In genomic region chr12:111770651-111771050, GRCm38 (mm10) we compare ENCODE assay signal across 15 mouse cellular contexts. TPM values are rescaled to one million over a fixed set of nuclear protein-coding genes. Genes with fewer than 3 reads are reported as not detected.
A peak's percentile ranks its signal among the peaks of the same experiment; 100 is the strongest.
DNase-seq lines count a peak whose midpoint lies in the region; ATAC-seq lines count a peak whose summit lies in the region.
"Had no signal": no experiment of that assay in that cellular context is flagged by ENCODE, and none has a peak within 500 bp of the region (broad histone marks: within the 10 kb centered on the region; RNA-seq: fewer than 3 reads in every experiment).

No protein-coding gene starts in this region.

- DNase-seq in heart, adult 9 months (ENCODE audit: low spot score in 2 of 2) = no peak
- DNase-seq in kidney, adult 9 months = peak; percentile 70
- no peak for DNase-seq in midbrain, embryonic 11.5 days (ENCODE audit: low spot score, missing footprints)
- no peak for DNase-seq in layer of hippocampus, postnatal 25 days (ENCODE audit: extremely low spot score in 1 of 2, low spot score in 1 of 2)
- DNase-seq: lung, adult 18-20 months; right cerebral cortex, adult 18-20 months; thymus, postnatal 25 days had no signal

- H3K4me3 ChIP-seq in heart, embryonic 15.5 days = no peak overlapping the region
- H3K4me3 ChIP-seq in kidney, embryonic 14.5 days (ENCODE audit: low read length) = no peak overlapping the region
- H3K4me3 ChIP-seq in midbrain, embryonic 15.5 days = no peak overlapping the region
- H3K4me3 ChIP-seq in midbrain, embryonic 11.5 days (ENCODE audit: low read depth, low read length) = no peak overlapping the region
- no peak overlapping the region for H3K4me3 ChIP-seq in stomach, embryonic 15.5 days (replicated peaks)
- H3K4me3 ChIP-seq: forebrain, embryonic 12.5 days; limb, embryonic 12.5 days; myocyte had no signal

- no peak overlapping the region for H3K9ac ChIP-seq in heart, embryonic 15.5 days
- no peak overlapping the region for H3K9ac ChIP-seq in kidney, embryonic 14.5 days (ENCODE audit: low read depth, low read length)
- H3K9ac ChIP-seq in midbrain, embryonic 15.5 days = no peak overlapping the region
- no peak overlapping the region for H3K9ac ChIP-seq in midbrain, embryonic 11.5 days (ENCODE audit: low read length)
- no peak overlapping the region for H3K9ac ChIP-seq in stomach, embryonic 15.5 days
- H3K9ac ChIP-seq: forebrain, embryonic 12.5 days; limb, embryonic 12.5 days had no signal

- H3K4me2 ChIP-seq in heart, embryonic 15.5 days = no peak overlapping the region
- H3K4me2 ChIP-seq in kidney, embryonic 14.5 days (replicated peaks; ENCODE audit: low read depth, low read length) = no peak overlapping the region
- no peak overlapping the region for H3K4me2 ChIP-seq in midbrain, embryonic 15.5 days
- H3K4me2 ChIP-seq in midbrain, embryonic 11.5 days = no peak overlapping the region
- no peak overlapping the region for H3K4me2 ChIP-seq in stomach, embryonic 15.5 days
- H3K4me2 ChIP-seq: forebrain, embryonic 12.5 days; limb, embryonic 12.5 days had no signal

- peaks cover 38% of the 10 kb centered on the region for H3K36me3 ChIP-seq in heart, embryonic 15.5 days
- peaks cover 36% of the 10 kb centered on the region for H3K36me3 ChIP-seq in kidney, embryonic 14.5 days (ENCODE audit: control insufficient read depth, insufficient read depth, low read length)
- H3K36me3 ChIP-seq in midbrain, embryonic 15.5 days (replicated peaks) = peaks cover 25% of the 10 kb centered on the region
- peaks cover 21% of the 10 kb centered on the region for H3K36me3 ChIP-seq in midbrain, embryonic 11.5 days (ENCODE audit: control insufficient read depth, insufficient read depth, low read length)
- peaks cover 30% of the 10 kb centered on the region for H3K36me3 ChIP-seq in stomach, embryonic 15.5 days

- H3K27ac ChIP-seq in heart, embryonic 15.5 days = peak overlapping the region; percentile 23
- H3K27ac ChIP-seq in kidney, embryonic 14.5 days (ENCODE audit: low read depth, low read length) = no peak overlapping the region
- 0 out of 2 replicates have a peak overlapping the region, but pooled peaks have one; percentile 38 for H3K27ac ChIP-seq in midbrain, embryonic 15.5 days
- no peak overlapping the region for H3K27ac ChIP-seq in midbrain, embryonic 11.5 days (ENCODE audit: low read depth, low read length)
- 0 out of 2 replicates have a peak overlapping the region, but pooled peaks have one; percentile 31 for H3K27ac ChIP-seq in stomach, embryonic 15.5 days
- H3K27ac ChIP-seq: limb, embryonic 12.5 days had no signal

- 77% methylated on average over 10 of the region's 10 CpGs for WGBS in heart, embryonic 15.5 days
- WGBS in kidney, embryonic 14.5 days = 87% methylated on average over 10 of the region's 10 CpGs
- WGBS in midbrain, embryonic 15.5 days = 87% methylated on average over 10 of the region's 10 CpGs
- 93% methylated on average over 10 of the region's 10 CpGs for WGBS in midbrain, embryonic 11.5 days
- WGBS in stomach, embryonic 15.5 days = 85% methylated on average over 10 of the region's 10 CpGs

- no peaks in the 10 kb centered on the region for H3K27me3 ChIP-seq in heart, embryonic 15.5 days
- H3K27me3 ChIP-seq in kidney, embryonic 14.5 days (ENCODE audit: control insufficient read depth, insufficient read depth, low read length) = no peaks in the 10 kb centered on the region
- no peaks in the 10 kb centered on the region for H3K27me3 ChIP-seq in midbrain, embryonic 15.5 days (replicated peaks)
- H3K27me3 ChIP-seq in midbrain, embryonic 11.5 days (ENCODE audit: control insufficient read depth, insufficient read depth, low read length) = no peaks in the 10 kb centered on the region
- no peaks in the 10 kb centered on the region for H3K27me3 ChIP-seq in stomach, embryonic 15.5 days (replicated peaks)
- H3K27me3 ChIP-seq: forebrain, embryonic 12.5 days; limb, embryonic 12.5 days had no signal

- no peak for ATAC-seq in heart, embryonic 15.5 days (replicated peaks; ENCODE audit: insufficient number of reproducible peaks, insufficient read depth, low FRiP score, low read depth)
- no peak for ATAC-seq in kidney, embryonic 14.5 days (ENCODE audit: low FRiP score, low TSS enrichment)
- no peak for ATAC-seq in midbrain, embryonic 15.5 days (replicated peaks)
- ATAC-seq in midbrain, embryonic 11.5 days (ENCODE audit: low FRiP score) = no peak
- no peak for ATAC-seq in stomach, embryonic 15.5 days (ENCODE audit: insufficient read depth, low FRiP score, low read depth)

- H3K9me3 ChIP-seq in heart, embryonic 15.5 days (replicated peaks) = no peaks in the 10 kb centered on the region
- no peaks in the 10 kb centered on the region for H3K9me3 ChIP-seq in kidney, embryonic 14.5 days (ENCODE audit: control insufficient read depth, low read length)
- no peaks in the 10 kb centered on the region for H3K9me3 ChIP-seq in midbrain, embryonic 15.5 days
- H3K9me3 ChIP-seq in midbrain, embryonic 11.5 days (ENCODE audit: control insufficient read depth, low read length) = no peaks in the 10 kb centered on the region
- H3K9me3 ChIP-seq in stomach, embryonic 15.5 days = no peaks in the 10 kb centered on the region
- H3K9me3 ChIP-seq: forebrain, embryonic 12.5 days; G1E; limb, embryonic 12.5 days had no signal

- peaks cover 43% of the 10 kb centered on the region for H3K4me1 ChIP-seq in heart, embryonic 15.5 days (replicated peaks)
- peaks cover 16% of the 10 kb centered on the region; the same call in 1 of the 2 replicates for H3K4me1 ChIP-seq in kidney, embryonic 14.5 days (ENCODE audit: control insufficient read depth, insufficient read depth, low read length)
- H3K4me1 ChIP-seq in midbrain, embryonic 15.5 days = peaks cover 28% of the 10 kb centered on the region
- H3K4me1 ChIP-seq in midbrain, embryonic 11.5 days (ENCODE audit: control insufficient read depth, insufficient read depth, low read length) = peaks cover 21% of the 10 kb centered on the region
- peaks cover 28% of the 10 kb centered on the region for H3K4me1 ChIP-seq in stomach, embryonic 15.5 days

RNA-seq across cellular contexts. Expression of gene Klc1, which starts 12.0 kb away (rescaled TPM):
- polyA plus RNA-seq in heart, embryonic 15.5 days (2015; fragmentation: Nextera tagmentation; extraction: Ambion mirVana) = 105 and 126 TPM in 2 replicates
- polyA plus RNA-seq in kidney, embryonic 14.5 days (2014; fragmentation: Nextera tagmentation; extraction: Ambion mirVana) = 76.4 and 91.6 TPM in 2 replicates
- polyA plus RNA-seq in midbrain, embryonic 15.5 days (2015; fragmentation: Nextera tagmentation; extraction: Ambion mirVana) = 661 and 666 TPM in 2 replicates
- polyA plus RNA-seq in midbrain, embryonic 11.5 days (2014; fragmentation: Nextera tagmentation; extraction: Ambion mirVana) = 282 and 288 TPM in 2 replicates
- 97.8 and 113 TPM in 2 replicates for polyA plus RNA-seq in stomach, embryonic 15.5 days (2015; fragmentation: Nextera tagmentation; extraction: Ambion mirVana)
- 100 to 1,000 TPM; 701 to 727 TPM for total RNA-seq in layer of hippocampus, postnatal 25 days (2021)

RNA-seq across cellular contexts. Expression of gene Xrcc3, which starts 43.0 kb away (rescaled TPM):
- polyA plus RNA-seq in heart, embryonic 15.5 days (2015; fragmentation: Nextera tagmentation; extraction: Ambion mirVana) = 3.8 and 7.8 TPM in 2 replicates
- 11.2 and 20.3 TPM in 2 replicates for polyA plus RNA-seq in kidney, embryonic 14.5 days (2014; fragmentation: Nextera tagmentation; extraction: Ambion mirVana)
- polyA plus RNA-seq in midbrain, embryonic 15.5 days (2015; fragmentation: Nextera tagmentation; extraction: Ambion mirVana) = 2.9 and 3.1 TPM in 2 replicates
- 11.1 and 12.6 TPM in 2 replicates for polyA plus RNA-seq in midbrain, embryonic 11.5 days (2014; fragmentation: Nextera tagmentation; extraction: Ambion mirVana)
- 7.2 and 8.5 TPM in 2 replicates for polyA plus RNA-seq in stomach, embryonic 15.5 days (2015; fragmentation: Nextera tagmentation; extraction: Ambion mirVana)
- total RNA-seq in layer of hippocampus, postnatal 25 days (2021) = 1 to 10 TPM; 4.2 to 4.6 TPM

RNA-seq across cellular contexts. Expression of gene Zfyve21, which starts 43.3 kb away (rescaled TPM):
- 86.6 and 99.9 TPM in 2 replicates for polyA plus RNA-seq in heart, embryonic 15.5 days (2015; fragmentation: Nextera tagmentation; extraction: Ambion mirVana)
- polyA plus RNA-seq in kidney, embryonic 14.5 days (2014; fragmentation: Nextera tagmentation; extraction: Ambion mirVana) = 110 and 113 TPM in 2 replicates
- 32.3 and 39.5 TPM in 2 replicates for polyA plus RNA-seq in midbrain, embryonic 15.5 days (2015; fragmentation: Nextera tagmentation; extraction: Ambion mirVana)
- polyA plus RNA-seq in midbrain, embryonic 11.5 days (2014; fragmentation: Nextera tagmentation; extraction: Ambion mirVana) = 63.7 and 64.1 TPM in 2 replicates
- 134 and 140 TPM in 2 replicates for polyA plus RNA-seq in stomach, embryonic 15.5 days (2015; fragmentation: Nextera tagmentation; extraction: Ambion mirVana)
- total RNA-seq in layer of hippocampus, postnatal 25 days (2021) = 10 to 100 TPM; 21.6 to 21.7 TPM

RNA-seq across cellular contexts. Expression of gene Apopt1, which starts 57.6 kb away (rescaled TPM):
- polyA plus RNA-seq in heart, embryonic 15.5 days (2015; fragmentation: Nextera tagmentation; extraction: Ambion mirVana) = 41.3 and 41.5 TPM in 2 replicates
- 63.1 and 63.4 TPM in 2 replicates for polyA plus RNA-seq in kidney, embryonic 14.5 days (2014; fragmentation: Nextera tagmentation; extraction: Ambion mirVana)
- polyA plus RNA-seq in midbrain, embryonic 15.5 days (2015; fragmentation: Nextera tagmentation; extraction: Ambion mirVana) = 51.9 and 55.3 TPM in 2 replicates
- 50.8 and 54.7 TPM in 2 replicates for polyA plus RNA-seq in midbrain, embryonic 11.5 days (2014; fragmentation: Nextera tagmentation; extraction: Ambion mirVana)
- polyA plus RNA-seq in stomach, embryonic 15.5 days (2015; fragmentation: Nextera tagmentation; extraction: Ambion mirVana) = 46.4 and 51.3 TPM in 2 replicates
- total RNA-seq in layer of hippocampus, postnatal 25 days (2021) = 10 to 100 TPM; 36.2 to 38.9 TPM

RNA-seq across cellular contexts. Expression of gene Bag5, which starts 57.6 kb away (rescaled TPM):
- polyA plus RNA-seq in heart, embryonic 15.5 days (2015; fragmentation: Nextera tagmentation; extraction: Ambion mirVana) = 36.2 and 39.9 TPM in 2 replicates
- 45.2 and 49.7 TPM in 2 replicates for polyA plus RNA-seq in kidney, embryonic 14.5 days (2014; fragmentation: Nextera tagmentation; extraction: Ambion mirVana)
- polyA plus RNA-seq in midbrain, embryonic 15.5 days (2015; fragmentation: Nextera tagmentation; extraction: Ambion mirVana) = 71.7 and 73.1 TPM in 2 replicates
- polyA plus RNA-seq in midbrain, embryonic 11.5 days (2014; fragmentation: Nextera tagmentation; extraction: Ambion mirVana) = 62.2 and 64.1 TPM in 2 replicates
- polyA plus RNA-seq in stomach, embryonic 15.5 days (2015; fragmentation: Nextera tagmentation; extraction: Ambion mirVana) = 49.5 and 50.9 TPM in 2 replicates
- total RNA-seq in layer of hippocampus, postnatal 25 days (2021) = 10 to 100 TPM; 46.7 to 54.1 TPM

Comparison
In these comparisons a context has a peak if more than half of its experiments do, and no peak if none do; other contexts are left out.
1. H3K27ac ChIP-seq: peak in heart, embryonic 15.5 days (single experiment), midbrain, embryonic 15.5 days (single experiment) and stomach, embryonic 15.5 days (single experiment); none in kidney, embryonic 14.5 days (single experiment) and midbrain, embryonic 11.5 days (single experiment).